Mouse (Mus musculus): ENCODE data around the gene Dlg2.
A peak's percentile ranks its signal among the peaks of the same experiment; 100 is the strongest.

Gene Dlg2

DNA sequence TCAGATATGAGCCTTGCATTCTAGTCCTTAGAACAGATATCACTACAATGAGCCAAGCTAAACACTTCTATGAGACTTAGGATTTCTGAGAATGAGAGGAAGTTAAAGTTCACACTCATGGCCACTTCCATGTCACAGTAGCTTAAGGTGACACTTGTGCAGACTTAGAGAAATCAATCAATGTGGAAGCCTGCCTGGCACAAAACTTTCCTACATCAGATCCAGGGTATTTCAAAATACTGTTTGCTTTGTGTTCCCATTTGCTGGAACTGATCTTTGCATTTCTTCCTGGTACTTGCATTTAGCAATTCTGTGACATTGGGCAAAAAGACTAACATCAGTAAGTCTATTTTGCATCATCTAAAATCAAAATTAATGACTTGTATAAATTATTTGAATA is 1091.0 kb downstream of the Dlg2 start:
- no peak for DNase-seq (ENCODE audit: inconsistent ontology term)

DNA sequence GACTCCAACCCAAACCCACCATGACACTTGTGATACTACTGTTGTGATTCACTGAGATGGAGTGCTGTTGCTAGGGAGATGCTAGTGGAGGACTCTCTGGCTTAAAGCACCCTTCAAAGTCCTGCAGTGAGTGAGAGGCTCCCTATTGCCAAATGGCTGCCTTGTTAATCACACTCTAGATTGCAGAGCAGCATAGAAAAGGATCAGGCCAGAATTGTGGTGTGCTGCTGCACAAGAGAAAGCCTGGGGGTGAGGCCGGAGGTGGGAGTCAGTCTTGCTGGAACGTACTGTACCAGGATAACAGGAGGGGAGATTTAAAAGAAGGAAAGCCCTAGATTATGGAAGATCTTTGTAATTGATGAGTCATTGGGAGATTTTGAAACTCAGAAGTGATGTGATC is 1094.5 kb downstream of the Dlg2 start:
- DNase-seq (ENCODE audit: inconsistent ontology term) = peak; percentile 54

DNA sequence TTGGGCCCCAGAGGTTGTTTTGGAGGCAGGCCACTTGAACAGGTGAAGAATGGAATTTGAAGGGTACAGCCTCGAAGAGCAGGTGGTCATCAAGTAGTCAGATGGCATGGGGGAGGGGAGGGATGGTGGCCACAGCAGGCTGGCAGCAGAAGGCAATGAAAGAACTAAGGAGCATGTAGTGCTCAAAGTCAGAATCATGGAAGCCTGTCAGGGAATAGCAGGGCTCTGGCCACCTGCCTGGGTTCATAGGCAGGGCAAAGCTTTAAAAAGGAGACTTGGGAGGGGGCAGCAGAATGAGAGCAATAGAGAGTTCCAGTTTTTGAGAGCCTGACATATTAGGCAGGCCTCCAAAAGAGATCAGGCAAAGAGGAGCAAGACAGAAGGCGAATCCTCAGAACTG is 1096.2 kb downstream of the Dlg2 start:
- DNase-seq (ENCODE audit: inconsistent ontology term) = no peak

DNA sequence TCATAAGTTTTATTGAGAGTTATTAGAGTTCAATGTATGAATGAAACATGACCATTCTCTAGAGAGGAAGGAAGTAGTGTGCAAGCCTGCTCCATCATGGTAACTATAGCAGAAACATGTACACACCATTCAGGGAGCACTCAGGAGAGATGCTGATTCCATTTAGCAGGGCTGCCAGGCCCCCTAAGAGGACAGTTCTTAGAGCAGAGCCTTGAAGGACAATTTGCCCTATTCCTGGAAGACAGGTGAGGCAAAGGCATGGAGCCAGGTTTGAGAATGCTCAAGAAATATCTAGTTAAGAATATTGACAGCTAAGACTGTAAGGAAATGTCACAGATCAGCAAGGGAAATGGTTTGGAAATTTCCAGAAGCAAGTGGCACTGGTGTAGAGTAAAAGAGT is 1096.8 kb downstream of the Dlg2 start:
- DNase-seq (ENCODE audit: inconsistent ontology term) = no peak

DNA sequence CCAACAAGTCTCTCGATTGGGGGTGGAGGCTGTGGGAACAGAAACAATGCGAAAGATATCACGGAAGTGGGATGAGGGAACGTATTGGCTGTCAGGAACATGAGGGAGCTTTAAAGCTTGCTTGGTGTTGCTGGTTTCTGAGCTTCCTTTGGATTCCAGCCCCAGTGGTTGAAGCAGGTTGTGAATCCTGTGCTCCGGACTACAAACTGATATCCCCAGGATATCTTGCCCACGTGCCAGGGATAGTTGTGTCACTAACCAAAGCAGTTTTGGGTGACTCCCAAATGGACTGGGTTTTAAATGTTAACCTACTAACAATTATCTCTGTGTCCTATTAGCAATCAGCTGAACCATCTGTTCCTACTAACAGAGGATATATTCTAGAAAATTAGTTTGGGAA is 1099.7 kb downstream of the Dlg2 start:
- no peak for DNase-seq (ENCODE audit: inconsistent ontology term)

- DNase-seq (ENCODE audit: inconsistent ontology term) = no peak
Observed at GRCm38 (mm10) chr7:91582203-91582602, 1105.7 kb downstream of the Dlg2 start.

GRCm38 (mm10) chr7:91583566-91583965 is 1107.1 kb downstream of the Dlg2 start:
- DNase-seq (ENCODE audit: inconsistent ontology term) = peak; percentile 77

GRCm38 (mm10) chr7:91591261-91592170 is 1115.0 kb downstream of the Dlg2 start:
- DNase-seq (ENCODE audit: inconsistent ontology term) = peak; percentile 97

GRCm38 (mm10) chr7:91598549-91598948 is 1122.1 kb downstream of the Dlg2 start:
- DNase-seq (ENCODE audit: inconsistent ontology term) = no peak

- no peak for DNase-seq (ENCODE audit: inconsistent ontology term)
Observed at GRCm38 (mm10) chr7:91601307-91601706, 1124.8 kb downstream of the Dlg2 start.

GRCm38 (mm10) chr7:91603561-91603960 is 1127.1 kb downstream of the Dlg2 start:
- DNase-seq (ENCODE audit: inconsistent ontology term) = no peak

DNA sequence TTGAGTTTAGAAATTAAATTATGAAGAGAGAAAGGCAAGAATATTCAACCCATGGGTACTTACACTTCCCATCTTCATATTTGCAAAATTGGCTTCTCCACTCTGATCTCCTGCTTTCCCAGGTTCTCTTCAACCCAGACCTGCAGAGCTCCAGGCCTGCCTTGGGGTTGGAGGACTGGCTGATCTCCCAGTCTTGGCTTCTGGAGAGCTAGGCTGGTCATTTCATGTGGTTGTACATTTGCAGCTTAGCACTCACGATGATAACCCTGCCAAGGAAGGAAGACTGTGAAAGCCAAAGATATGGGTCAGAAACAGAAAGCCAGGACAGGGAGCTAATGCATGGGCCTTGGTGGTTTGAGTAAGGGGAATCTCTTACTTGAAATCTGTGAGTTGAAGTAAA is 1176.6 kb downstream of the Dlg2 start:
- DNase-seq (ENCODE audit: inconsistent ontology term) = no peak

DNA sequence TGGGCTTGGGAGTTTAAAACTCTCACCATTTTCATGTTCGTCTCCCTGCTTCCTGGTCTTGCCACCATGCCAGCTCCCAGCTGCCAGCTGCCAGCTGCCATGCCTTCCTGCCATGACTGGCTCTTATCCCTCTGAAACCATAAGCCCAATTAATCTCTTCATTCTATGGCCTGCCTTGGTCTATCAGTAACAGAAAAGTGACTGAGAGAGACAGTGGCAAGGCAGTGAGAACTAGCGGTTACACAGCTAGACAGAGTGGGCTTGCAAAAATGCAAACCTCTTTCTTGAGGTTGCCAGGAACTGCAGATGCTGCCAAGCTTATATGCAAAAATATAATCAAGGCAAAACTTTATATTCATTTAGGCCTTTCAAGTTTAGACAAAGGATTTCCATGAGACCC is 1183.0 kb downstream of the Dlg2 start:
- no peak for DNase-seq (ENCODE audit: inconsistent ontology term)

- peak; percentile 37 for DNase-seq (ENCODE audit: inconsistent ontology term)
Observed at GRCm38 (mm10) chr7:91672236-91673017, 1196.0 kb downstream of the Dlg2 start.

GRCm38 (mm10) chr7:91674401-91674800 is 1197.9 kb downstream of the Dlg2 start:
- no peak for DNase-seq (ENCODE audit: inconsistent ontology term)

DNA sequence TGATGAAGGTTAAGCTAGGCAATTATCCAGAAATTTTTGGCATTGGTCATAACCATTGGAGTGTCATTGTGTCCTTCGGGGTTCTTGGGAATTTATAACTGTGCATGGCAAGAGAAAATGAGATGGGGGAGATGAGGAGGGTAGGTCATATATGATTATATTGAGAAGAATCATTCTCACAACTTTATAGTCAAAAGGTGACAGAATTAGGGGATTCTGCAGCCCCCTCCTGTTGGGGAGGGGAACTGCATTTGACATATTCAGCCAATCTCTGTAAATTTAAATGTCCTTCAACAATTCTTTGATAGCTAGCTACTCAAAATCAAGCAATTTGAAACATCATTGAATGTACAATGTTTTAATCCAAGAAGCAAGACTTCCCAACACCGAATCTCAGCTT is 1201.5 kb downstream of the Dlg2 start:
- no peak for DNase-seq (ENCODE audit: inconsistent ontology term)

GRCm38 (mm10) chr7:91687930-91688329 is 1211.5 kb downstream of the Dlg2 start:
- no peak for DNase-seq (ENCODE audit: inconsistent ontology term)

GRCm38 (mm10) chr7:91689829-91690228 is 1213.4 kb downstream of the Dlg2 start:
- DNase-seq (ENCODE audit: inconsistent ontology term) = peak; percentile 58

GRCm38 (mm10) chr7:91709853-91710252 is 1233.4 kb downstream of the Dlg2 start:
- DNase-seq (ENCODE audit: inconsistent ontology term) = no peak

- no peak for DNase-seq (ENCODE audit: inconsistent ontology term)
Observed at GRCm38 (mm10) chr7:91711184-91711583, 1234.7 kb downstream of the Dlg2 start.

DNA sequence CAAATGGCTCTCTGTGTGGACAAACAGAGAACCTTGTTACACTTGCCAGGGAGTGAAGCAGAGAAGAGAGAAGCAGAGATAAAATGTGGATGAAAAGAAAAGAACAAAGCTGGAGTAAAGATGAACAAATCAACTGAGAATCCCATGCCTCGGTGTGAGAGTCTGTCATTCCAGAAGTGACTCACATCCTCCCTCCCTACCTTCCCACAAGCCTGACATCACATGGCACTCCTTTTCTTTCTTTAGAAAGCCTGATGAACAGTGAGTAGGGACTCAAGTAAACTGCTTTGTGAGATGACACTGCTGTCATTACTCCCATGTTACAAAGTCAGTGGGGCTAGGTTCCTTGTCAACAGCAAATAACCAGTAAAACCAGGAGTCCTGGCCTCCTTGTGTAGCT is 1239.3 kb downstream of the Dlg2 start:
- peak; percentile 80 for DNase-seq (ENCODE audit: inconsistent ontology term)

DNA sequence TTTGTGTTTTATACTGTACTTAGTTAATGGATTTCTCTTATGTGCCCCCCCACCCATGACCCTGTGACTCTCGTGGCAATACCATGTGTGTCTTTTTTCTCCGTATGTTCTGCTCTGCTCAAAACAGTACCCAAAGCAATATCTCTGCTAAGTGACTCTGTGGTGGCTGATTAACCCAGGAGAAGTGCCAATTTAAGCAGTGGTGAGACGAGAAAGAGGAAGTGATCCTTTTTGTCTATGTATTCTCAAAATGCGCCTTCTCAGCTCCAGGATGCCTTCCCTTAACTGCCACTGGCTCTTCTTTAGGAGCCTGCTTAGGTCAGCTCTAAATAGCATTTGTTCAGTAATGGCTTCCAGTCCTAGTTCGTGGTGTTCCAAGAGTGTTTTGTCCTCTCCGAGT is 1240.2 kb downstream of the Dlg2 start:
- no peak for DNase-seq (ENCODE audit: inconsistent ontology term)

DNA sequence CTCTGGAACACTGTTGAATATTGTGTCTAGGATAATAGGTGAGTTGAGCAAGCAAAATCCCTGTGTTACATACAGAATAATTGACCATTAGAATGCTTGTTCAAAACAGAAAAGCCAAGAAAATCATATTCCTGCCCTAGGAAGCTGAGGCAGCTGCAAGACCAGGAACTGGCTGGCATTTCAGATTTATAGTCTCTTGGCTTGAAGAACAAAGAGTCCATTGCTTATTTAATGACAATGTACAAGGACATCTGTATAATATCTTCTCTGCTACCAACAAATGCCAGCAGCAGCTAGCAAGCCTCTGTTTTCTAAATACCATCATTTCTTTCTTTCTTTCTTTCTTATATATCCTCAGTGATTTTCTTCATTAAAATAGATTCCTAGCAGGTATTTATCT is 1243.8 kb downstream of the Dlg2 start:
- no peak for DNase-seq (ENCODE audit: inconsistent ontology term)

Data from Muller cell, postnatal 12 days (primary cell).